Mouse (Mus musculus): ENCODE measurements around the gene Efhd1. TPM values are rescaled to one million over a fixed set of nuclear protein-coding genes. Genes with fewer than 3 reads are reported as not detected.

Gene Efhd1
- polyA plus RNA-seq, 1 experiment, result 161 TPM

- TF ChIP-seq CTCF (conservative IDR thresholded peaks at IDR 0.05; ENCODE audit: insufficient read depth, insufficient read length, low read depth, low read length) (no peak), POLR2A (IDR thresholded peaks at IDR 0.05; ENCODE audit: low read depth, low read length) (no peak)
- WGBS, result 8% methylated on average over 3 of the region's 3 CpGs
- H3K27ac ChIP-seq (ENCODE audit: insufficient read depth, low read depth, low read length), result peak overlapping the region; percentile 90
- H3K4me1 ChIP-seq (ENCODE audit: control insufficient read depth, insufficient read depth, low read length), result peaks cover 6% of the 10 kb centered on the region; the same call in 1 of the 2 replicates
- peak; percentile 96 for DNase-seq
- no peak overlapping the region for H3K4me3 ChIP-seq (ENCODE audit: insufficient read depth, low read depth, low read length)
- H3K36me3 ChIP-seq (ENCODE audit: control insufficient read depth, insufficient read depth, low read length), result no peaks in the 10 kb centered on the region
- H3K27me3 ChIP-seq (replicated peaks; ENCODE audit: control insufficient read depth, insufficient read depth, low read length), result no peaks in the 10 kb centered on the region
Measured at GRCm38 (mm10) chr1:87316672-87317071, 52.5 kb downstream of the Efhd1 start.

- H3K4me1 ChIP-seq (ENCODE audit: control insufficient read depth, insufficient read depth, low read length), result peaks cover 3% of the 10 kb centered on the region; the same call in 1 of the 2 replicates
- no peak overlapping the region for H3K4me3 ChIP-seq (ENCODE audit: insufficient read depth, low read depth, low read length)
- H3K36me3 ChIP-seq (ENCODE audit: control insufficient read depth, insufficient read depth, low read length), result no peaks in the 10 kb centered on the region
- no peak for DNase-seq
- TF ChIP-seq CTCF (conservative IDR thresholded peaks at IDR 0.05; ENCODE audit: insufficient read depth, insufficient read length, low read depth, low read length) (no peak), POLR2A (IDR thresholded peaks at IDR 0.05; ENCODE audit: low read depth, low read length) (no peak)
- WGBS, result 21% methylated on average over 1 of the region's 1 CpGs
- H3K27ac ChIP-seq (ENCODE audit: insufficient read depth, low read depth, low read length), result no peak overlapping the region
- no peaks in the 10 kb centered on the region for H3K27me3 ChIP-seq (replicated peaks; ENCODE audit: control insufficient read depth, insufficient read depth, low read length)
Measured at GRCm38 (mm10) chr1:87321071-87321470, 56.9 kb downstream of the Efhd1 start.

- DNase-seq, result no peak
- TF ChIP-seq CTCF (conservative IDR thresholded peaks at IDR 0.05; ENCODE audit: insufficient read depth, insufficient read length, low read depth, low read length) (no peak), POLR2A (IDR thresholded peaks at IDR 0.05; ENCODE audit: low read depth, low read length) (no peak)
- Histone ChIP-seq H3K4me3 (ENCODE audit: insufficient read depth, low read depth, low read length) (no peak overlapping the region), H3K27ac (ENCODE audit: insufficient read depth, low read depth, low read length) (no peak overlapping the region), H3K36me3 (ENCODE audit: control insufficient read depth, insufficient read depth, low read length) (no peaks in the 10 kb centered on the region), H3K27me3 (replicated peaks; ENCODE audit: control insufficient read depth, insufficient read depth, low read length) (no peaks in the 10 kb centered on the region), H3K4me1 (ENCODE audit: control insufficient read depth, insufficient read depth, low read length) (no peaks in the 10 kb centered on the region; the same call in 1 of the 2 replicates)
- 94% methylated on average over 3 of the region's 3 CpGs for WGBS
Measured at GRCm38 (mm10) chr1:87322778-87323177, 58.6 kb downstream of the Efhd1 start.

GRCm38 (mm10) chr1:87324649-87325048 lies 60.5 kb downstream of the Efhd1 start:
- Histone ChIP-seq H3K27me3 (replicated peaks; ENCODE audit: control insufficient read depth, insufficient read depth, low read length) (no peaks in the 10 kb centered on the region), H3K27ac (ENCODE audit: insufficient read depth, low read depth, low read length) (no peak overlapping the region), H3K36me3 (ENCODE audit: control insufficient read depth, insufficient read depth, low read length) (no peaks in the 10 kb centered on the region), H3K4me3 (ENCODE audit: insufficient read depth, low read depth, low read length) (no peak overlapping the region), H3K4me1 (ENCODE audit: control insufficient read depth, insufficient read depth, low read length) (peaks cover 1% of the 10 kb centered on the region)
- no peak for DNase-seq
- no peak for TF ChIP-seq CTCF (conservative IDR thresholded peaks at IDR 0.05; ENCODE audit: insufficient read depth, insufficient read length, low read depth, low read length)
- no peak for TF ChIP-seq POLR2A (IDR thresholded peaks at IDR 0.05; ENCODE audit: low read depth, low read length)

GRCm38 (mm10) chr1:87326742-87327163 lies 62.6 kb downstream of the Efhd1 start, which contains the start of gene Gigyf2:
Gigyf2 (plus strand) TSS chr1:87326998.
- peaks cover 4% of the 10 kb centered on the region for H3K4me1 ChIP-seq (ENCODE audit: control insufficient read depth, insufficient read depth, low read length)
- TF ChIP-seq CTCF (conservative IDR thresholded peaks at IDR 0.05; ENCODE audit: insufficient read depth, insufficient read length, low read depth, low read length) (no peak), POLR2A (IDR thresholded peaks at IDR 0.05; ENCODE audit: low read depth, low read length) (peak; percentile 41)
- peak within 1 kb of the TSS; percentile 63 for H3K27ac ChIP-seq (ENCODE audit: insufficient read depth, low read depth, low read length)
- 1% methylated on average over 35 of the region's 36 CpGs for WGBS
- H3K4me3 ChIP-seq (ENCODE audit: insufficient read depth, low read depth, low read length), result peak within 1 kb of the TSS; percentile 98
- peak; percentile 98 for DNase-seq
- H3K36me3 ChIP-seq (ENCODE audit: control insufficient read depth, insufficient read depth, low read length), result peaks cover 1% of the 10 kb centered on the region; the same call in 1 of the 2 replicates
- H3K27me3 ChIP-seq (replicated peaks; ENCODE audit: control insufficient read depth, insufficient read depth, low read length), result no peaks in the 10 kb centered on the region

- DNase-seq, result peak; percentile 52
- Histone ChIP-seq H3K27ac (ENCODE audit: insufficient read depth, low read depth, low read length) (peak overlapping the region; percentile 63), H3K36me3 (ENCODE audit: control insufficient read depth, insufficient read depth, low read length) (peaks cover 1% of the 10 kb centered on the region; the same call in 1 of the 2 replicates), H3K4me3 (ENCODE audit: insufficient read depth, low read depth, low read length) (peak overlapping the region; percentile 98), H3K27me3 (replicated peaks; ENCODE audit: control insufficient read depth, insufficient read depth, low read length) (no peaks in the 10 kb centered on the region), H3K4me1 (ENCODE audit: control insufficient read depth, insufficient read depth, low read length) (peaks cover 4% of the 10 kb centered on the region)
- TF ChIP-seq POLR2A (IDR thresholded peaks at IDR 0.05; ENCODE audit: low read depth, low read length), result no peak
- no peak for TF ChIP-seq CTCF (conservative IDR thresholded peaks at IDR 0.05; ENCODE audit: insufficient read depth, insufficient read length, low read depth, low read length)
- WGBS, result 1% methylated on average over 51 of the region's 53 CpGs
Measured at GRCm38 (mm10) chr1:87327165-87327861, 63.1 kb downstream of the Efhd1 start.

- 83% methylated on average over 4 of the region's 4 CpGs for WGBS
- Histone ChIP-seq H3K4me1 (ENCODE audit: control insufficient read depth, insufficient read depth, low read length) (peaks cover 4% of the 10 kb centered on the region), H3K27me3 (replicated peaks; ENCODE audit: control insufficient read depth, insufficient read depth, low read length) (no peaks in the 10 kb centered on the region), H3K4me3 (ENCODE audit: insufficient read depth, low read depth, low read length) (no peak overlapping the region), H3K27ac (ENCODE audit: insufficient read depth, low read depth, low read length) (no peak overlapping the region), H3K36me3 (ENCODE audit: control insufficient read depth, insufficient read depth, low read length) (peaks cover 10% of the 10 kb centered on the region)
- no peak for TF ChIP-seq POLR2A (IDR thresholded peaks at IDR 0.05; ENCODE audit: low read depth, low read length)
- no peak for TF ChIP-seq CTCF (conservative IDR thresholded peaks at IDR 0.05; ENCODE audit: insufficient read depth, insufficient read length, low read depth, low read length)
- no peak for DNase-seq
Measured at GRCm38 (mm10) chr1:87331774-87332173, 67.6 kb downstream of the Efhd1 start.

All from kidney, adult 2 months (tissue).